Comparison of ENCODE assay signal across 10 mouse cellular contexts in the genomic region with DNA sequence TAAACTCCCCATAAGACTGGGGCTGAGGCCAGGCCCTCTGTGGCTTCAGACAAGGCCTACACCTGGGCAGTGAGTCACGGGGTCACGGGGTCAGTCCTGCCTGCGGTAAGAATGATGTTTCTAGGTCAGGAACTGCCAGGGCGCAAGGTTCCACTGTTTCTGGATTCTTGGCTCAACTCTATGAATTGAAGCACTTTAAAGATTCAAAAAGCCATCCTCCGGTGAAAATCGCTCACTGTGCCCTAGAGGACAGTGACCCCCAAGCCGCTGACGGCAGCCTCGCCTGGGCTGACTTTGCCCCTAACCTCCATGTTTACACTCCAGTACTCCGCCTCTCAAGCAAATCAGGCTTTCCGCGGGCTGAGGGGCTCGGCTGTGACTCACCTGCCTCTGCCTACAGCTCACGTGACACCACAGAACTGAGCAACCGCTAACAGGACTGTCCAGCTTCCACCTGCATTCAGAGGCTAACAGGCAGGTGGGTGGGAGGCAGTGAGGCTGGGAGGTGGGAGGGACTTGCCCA. TPM values are rescaled to one million over a fixed set of nuclear protein-coding genes. Genes with fewer than 3 reads are reported as not detected.
DNase-seq lines count a peak whose midpoint lies in the region; ATAC-seq and TF ChIP-seq lines count a peak whose summit lies in the region.
"Had no signal": no experiment of that assay in that cellular context is flagged by ENCODE, and none has a peak within 500 bp of the region (broad histone marks: within the 10 kb centered on the region; RNA-seq: fewer than 3 reads in every experiment).

No protein-coding gene starts in this region.

- peak overlapping the region; percentile 32; the same call in 1 of the 2 replicates for H3K27ac ChIP-seq in embryonic facial prominence, embryonic 10.5 days (replicated peaks)
- peak overlapping the region; percentile 88; the same call in 1 of the 2 replicates for H3K27ac ChIP-seq in midbrain, embryonic 15.5 days
- no peak overlapping the region for H3K27ac ChIP-seq in left cerebral cortex, adult 2 months
- H3K27ac ChIP-seq: limb, embryonic 12.5 days had no signal

- H3K9me3 ChIP-seq in embryonic facial prominence, embryonic 10.5 days: no peaks in the 10 kb centered on the region
- no peaks in the 10 kb centered on the region for H3K9me3 ChIP-seq in midbrain, embryonic 15.5 days
- H3K9me3 ChIP-seq: limb, embryonic 12.5 days had no signal

- no peak overlapping the region for H3K9ac ChIP-seq in midbrain, embryonic 15.5 days
- H3K9ac ChIP-seq: limb, embryonic 12.5 days had no signal

- intact Hi-C loops in left cerebral cortex, adult 2 months (cut with DNase I): no loop called here

- WGBS in embryonic facial prominence, embryonic 10.5 days: 46% methylated on average over 15 of the region's 15 CpGs
- 52% methylated on average over 15 of the region's 15 CpGs for WGBS in midbrain, embryonic 15.5 days

- no peaks in the 10 kb centered on the region for H3K27me3 ChIP-seq in embryonic facial prominence, embryonic 10.5 days (replicated peaks; ENCODE audit: low read depth, poor library complexity, severe bottlenecking)
- H3K27me3 ChIP-seq in midbrain, embryonic 15.5 days (replicated peaks): no peaks in the 10 kb centered on the region
- H3K27me3 ChIP-seq: limb, embryonic 12.5 days had no signal

- H3K4me1 ChIP-seq in embryonic facial prominence, embryonic 10.5 days: peaks cover 42% of the 10 kb centered on the region
- H3K4me1 ChIP-seq in midbrain, embryonic 15.5 days: peaks cover 57% of the 10 kb centered on the region

- ATAC-seq in midbrain, embryonic 15.5 days (replicated peaks): no peak
- ATAC-seq: forebrain, embryonic 16.5 days had no signal

- TF ChIP-seq CTCF in left cerebral cortex, adult 2 months (IDR thresholded peaks at IDR 0.05): no peak

- no peak overlapping the region for H3K4me3 ChIP-seq in embryonic facial prominence, embryonic 10.5 days
- H3K4me3 ChIP-seq in midbrain, embryonic 15.5 days: no peak overlapping the region
- H3K4me3 ChIP-seq in left cerebral cortex, adult 2 months: no peak overlapping the region
- H3K4me3 ChIP-seq: limb, embryonic 12.5 days had no signal

- H3K4me2 ChIP-seq in midbrain, embryonic 15.5 days: no peak overlapping the region
- H3K4me2 ChIP-seq: limb, embryonic 12.5 days had no signal

- DNase-seq in lung, adult 18-20 months: peak; percentile 5 to 10
- DNase-seq in lung, postnatal 36 days: no peak
- peak; percentile 34 for DNase-seq in embryonic facial prominence, embryonic 10.5 days (ENCODE audit: low spot score)
- peak; percentile 64 for DNase-seq in kidney, postnatal 10 days
- DNase-seq in layer of hippocampus, postnatal 14 days (ENCODE audit: low spot score in 2 of 2): no peak
- no peak for DNase-seq in left cerebral cortex, adult 2 months (ENCODE audit: extremely low spot score in 1 of 2, low spot score in 2 of 2)
- DNase-seq in heart, adult 8-10 months (ENCODE audit: low spot score): no peak

- H3K36me3 ChIP-seq in embryonic facial prominence, embryonic 10.5 days (replicated peaks): no peaks in the 10 kb centered on the region
- no peaks in the 10 kb centered on the region for H3K36me3 ChIP-seq in midbrain, embryonic 15.5 days (replicated peaks)
- H3K36me3 ChIP-seq: limb, embryonic 12.5 days had no signal

RNA-seq across cellular contexts. Expression of a gene that starts 43.7 kb away (rescaled TPM):
- polyA plus RNA-seq in embryonic facial prominence, embryonic 10.5 days (2016; fragmentation: Nextera tagmentation; extraction: Ambion mirVana): 14.7 and 15.1 TPM in 2 replicates
- polyA plus RNA-seq in midbrain, embryonic 15.5 days (2015; fragmentation: Nextera tagmentation; extraction: Ambion mirVana): 38.9 and 44.0 TPM in 2 replicates
- total RNA-seq in layer of hippocampus, postnatal 14 days (2021): 10 to 100 TPM; 52.7 to 54.9 TPM
- total RNA-seq in left cerebral cortex, adult 2 months (2021): 10 to 100 TPM; 69.6 to 78.8 TPM
- total RNA-seq in heart, adult 8-10 months (2022): 1 to 10 TPM; 2.7 to 4.6 (median 3.5) TPM

Comparison
In these comparisons a context has a peak if more than half of its experiments do, and no peak if none do; other contexts are left out.
1. DNase-seq: peak in lung, adult 18-20 months (2 of 2), embryonic facial prominence, embryonic 10.5 days (single experiment) and kidney, postnatal 10 days (single experiment); none in lung, postnatal 36 days (single experiment), layer of hippocampus, postnatal 14 days (0 of 2), left cerebral cortex, adult 2 months (0 of 2) and heart, adult 8-10 months (single experiment).
2. RNA of a gene that starts 43.7 kb away (total RNA-seq): 69.6 to 78.8 TPM in left cerebral cortex, adult 2 months and 52.7 to 54.9 TPM in layer of hippocampus, postnatal 14 days; 2.7 to 4.6 TPM in heart, adult 8-10 months; every median in the first group is over 4 times any median in the second.